Mouse (Mus musculus) G1E-ER4 (cell line): ENCODE measurements around the gene C2cd5. TPM values are rescaled to one million over a fixed set of nuclear protein-coding genes. Genes with fewer than 3 reads are reported as not detected.

Source experiments
- GATA1 ChIP-seq: IDR thresholded peaks from one replicate; pipeline ENCODE4 v1.8.0; 2012; ENCODE audit warnings: low read length, inconsistent platforms
- polyA plus RNA-seq: library from polyadenylated mRNA; stranded (reverse); fragments of >175 nt; gene quantifications from 2 replicates; pipeline ENCODE4 v1.2.3, GENCODE M21; 2012

Gene C2cd5
- polyA plus RNA-seq, 1 experiment: 19.0 TPM

DNA sequence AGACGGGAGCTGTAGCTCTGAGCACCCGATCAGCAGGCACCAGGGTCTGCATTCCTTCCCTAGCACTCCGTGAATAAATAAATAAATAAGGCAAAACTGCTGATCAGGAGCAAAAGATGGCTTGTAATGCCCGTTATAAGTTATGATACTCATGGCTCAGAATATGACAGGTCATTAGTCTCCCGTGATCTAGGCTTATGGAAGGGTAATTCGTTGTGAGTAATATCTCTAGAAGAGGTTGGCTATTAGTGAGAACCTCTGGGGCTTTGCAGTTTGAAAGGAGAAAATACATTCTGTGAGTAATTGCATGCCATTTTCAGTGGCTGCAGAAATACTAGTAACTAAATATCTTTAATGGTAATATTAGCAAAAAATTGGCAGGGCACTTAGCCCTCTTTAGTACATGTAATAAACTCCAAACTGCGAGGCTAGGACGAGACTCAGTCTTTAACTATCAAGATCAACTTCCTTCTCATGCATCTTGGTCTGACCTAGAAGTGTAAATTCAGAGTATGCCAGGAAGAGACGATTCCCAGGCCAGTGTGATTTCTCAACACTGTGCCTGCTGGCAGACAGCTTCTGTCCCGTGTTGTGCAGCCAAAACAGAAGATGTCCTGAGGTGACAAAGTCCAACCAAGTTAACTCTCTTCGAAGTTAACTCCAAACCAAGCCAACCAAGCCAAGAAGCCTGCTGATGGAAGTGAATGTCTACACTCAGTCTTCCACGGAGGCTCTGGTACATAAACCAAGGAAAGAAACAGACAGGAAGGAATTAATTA lies 101.5 kb downstream of the C2cd5 start:
- no peak for TF ChIP-seq GATA1

DNA sequence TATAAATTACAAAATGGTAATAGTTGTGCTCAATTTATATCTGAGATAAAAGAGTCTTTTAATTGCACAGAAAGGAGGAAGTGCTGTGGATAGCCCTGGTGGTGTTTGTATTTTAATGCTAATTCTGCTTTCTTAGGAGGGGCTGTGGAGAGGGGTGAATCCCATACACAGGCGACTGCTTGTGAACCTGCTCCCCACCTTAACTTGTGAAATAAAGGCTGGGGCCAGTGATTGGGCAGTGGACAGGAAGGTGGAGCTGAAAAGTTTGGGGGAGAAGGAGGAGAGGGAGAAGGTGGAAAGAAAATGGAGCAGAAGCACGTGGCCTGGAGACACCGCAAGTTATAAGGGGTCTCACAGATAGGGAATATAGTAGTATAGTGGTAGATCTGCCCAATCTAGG lies 103.1 kb downstream of the C2cd5 start:
- no peak for TF ChIP-seq GATA1

DNA sequence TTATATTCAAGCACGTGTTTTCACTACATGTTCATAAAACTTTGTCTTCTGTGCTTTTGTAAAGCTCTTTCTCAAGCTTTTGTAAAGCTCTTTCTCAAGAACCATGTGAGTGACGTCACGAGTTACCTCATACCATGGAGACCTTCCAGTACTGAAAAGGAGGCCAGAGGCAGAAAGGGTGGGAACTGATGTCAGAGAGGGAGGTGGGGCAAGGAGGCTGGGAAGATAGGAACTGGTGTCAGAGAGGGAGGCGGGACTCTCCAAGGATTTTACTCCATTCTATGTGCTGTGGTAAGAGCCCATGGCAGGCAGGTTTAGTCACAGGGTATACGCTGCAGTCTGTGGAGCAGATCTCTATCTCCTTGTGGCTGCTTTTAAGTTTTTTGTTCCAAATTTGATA lies 104.4 kb downstream of the C2cd5 start:
- no peak for TF ChIP-seq GATA1

DNA sequence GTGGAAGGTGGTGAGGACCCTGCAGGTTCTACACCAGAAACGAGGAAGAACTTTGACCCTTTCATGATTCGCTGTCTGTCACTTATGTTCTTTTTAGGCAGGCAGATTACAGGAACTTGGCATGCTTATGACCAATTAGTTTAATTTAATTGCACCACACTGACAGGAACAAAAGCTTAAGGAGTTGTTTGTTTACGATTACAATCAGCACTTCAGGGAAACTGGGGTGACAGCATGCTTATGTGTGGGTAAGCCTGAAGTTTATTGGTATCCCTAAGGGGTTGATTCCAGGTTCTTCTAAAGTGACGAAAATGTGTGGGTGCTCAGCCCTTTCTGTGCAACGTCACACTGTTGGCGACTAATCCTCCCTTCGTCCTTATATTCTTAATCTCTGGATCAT lies 105.1 kb downstream of the C2cd5 start:
- TF ChIP-seq GATA1: no peak

DNA sequence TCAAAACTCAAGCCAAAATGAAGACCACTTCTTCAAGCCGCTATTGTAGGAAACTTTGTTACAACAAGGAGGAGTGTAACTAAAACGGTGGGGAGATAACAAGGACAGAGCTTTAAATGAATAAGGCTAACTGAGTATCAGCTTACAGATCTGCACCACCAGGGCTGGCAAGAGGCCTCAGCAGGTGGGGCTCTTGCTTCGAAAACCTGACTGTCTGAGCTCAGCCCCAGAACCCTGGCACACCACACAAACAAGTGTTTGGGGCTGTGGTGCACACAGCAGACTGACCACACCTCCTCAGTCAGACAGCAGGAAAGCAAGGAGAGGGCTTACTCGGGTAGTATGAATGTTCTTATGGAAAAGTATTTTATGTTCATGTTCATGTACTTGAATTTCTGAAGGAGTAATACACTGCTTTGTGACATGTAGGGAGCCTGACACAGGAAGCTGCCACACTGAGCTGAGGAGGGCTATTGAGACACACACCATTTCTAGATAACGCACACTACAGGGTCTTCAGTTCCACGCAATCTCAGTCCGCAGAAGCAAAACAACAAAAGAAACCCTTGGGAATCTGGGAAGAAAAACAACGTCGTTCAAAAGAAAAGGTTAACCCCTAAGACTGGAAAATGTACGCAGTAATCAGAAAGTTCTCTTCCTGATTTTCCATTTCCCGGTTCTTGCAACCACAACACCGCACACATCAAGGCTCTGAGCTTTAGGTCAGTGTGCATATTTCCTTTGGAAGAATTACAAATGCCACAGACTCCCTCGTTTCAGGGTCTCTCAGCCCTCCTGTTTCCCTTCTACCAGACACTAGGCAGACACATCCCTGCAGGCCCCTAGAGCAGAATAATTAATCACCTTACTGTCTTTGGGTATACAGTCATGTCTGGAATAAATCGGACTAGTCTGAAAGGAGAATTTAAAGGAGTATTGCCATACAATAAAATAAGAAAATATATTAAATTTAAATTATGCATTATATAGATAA lies 105.9 kb downstream of the C2cd5 start:
- no peak for TF ChIP-seq GATA1

DNA sequence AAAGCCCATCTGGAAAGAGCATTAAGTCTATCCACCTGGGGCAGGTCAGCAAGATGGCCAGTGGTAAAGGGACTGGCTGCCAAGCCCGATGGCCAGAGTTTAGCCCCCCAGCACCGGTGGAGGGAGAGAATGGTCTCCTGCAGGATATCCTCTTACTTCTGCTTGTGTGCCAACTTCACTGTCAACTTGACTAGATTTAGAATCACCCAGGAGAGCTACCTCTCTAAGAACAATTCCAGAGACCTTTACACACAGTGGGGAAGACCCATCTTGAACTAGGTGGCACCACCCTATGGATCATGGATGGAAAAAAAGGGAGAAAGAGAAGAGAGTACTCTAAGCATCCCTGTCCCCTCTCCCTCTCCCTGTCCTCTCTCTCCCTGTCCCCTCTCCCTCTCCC lies 107.0 kb downstream of the C2cd5 start:
- TF ChIP-seq GATA1: no peak

DNA sequence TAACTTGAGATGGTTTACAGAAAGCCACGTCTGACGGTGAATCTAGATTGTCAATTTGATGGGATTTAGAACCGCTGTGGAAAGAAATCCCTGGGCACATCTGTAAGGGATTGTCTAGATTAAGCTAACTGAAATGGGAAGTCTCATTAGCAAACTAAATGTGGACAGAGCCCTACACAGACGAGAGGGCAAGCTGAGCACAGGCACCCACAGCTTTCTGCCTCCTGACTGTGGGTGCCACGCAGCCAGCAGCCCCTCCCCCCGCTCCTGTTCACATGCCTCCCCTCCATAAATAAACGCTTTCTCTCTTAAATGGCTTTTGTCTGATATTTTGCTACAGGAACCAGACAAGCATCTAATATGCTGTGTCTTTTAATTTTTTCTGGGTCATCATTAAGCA lies 107.8 kb downstream of the C2cd5 start:
- TF ChIP-seq GATA1: no peak

DNA sequence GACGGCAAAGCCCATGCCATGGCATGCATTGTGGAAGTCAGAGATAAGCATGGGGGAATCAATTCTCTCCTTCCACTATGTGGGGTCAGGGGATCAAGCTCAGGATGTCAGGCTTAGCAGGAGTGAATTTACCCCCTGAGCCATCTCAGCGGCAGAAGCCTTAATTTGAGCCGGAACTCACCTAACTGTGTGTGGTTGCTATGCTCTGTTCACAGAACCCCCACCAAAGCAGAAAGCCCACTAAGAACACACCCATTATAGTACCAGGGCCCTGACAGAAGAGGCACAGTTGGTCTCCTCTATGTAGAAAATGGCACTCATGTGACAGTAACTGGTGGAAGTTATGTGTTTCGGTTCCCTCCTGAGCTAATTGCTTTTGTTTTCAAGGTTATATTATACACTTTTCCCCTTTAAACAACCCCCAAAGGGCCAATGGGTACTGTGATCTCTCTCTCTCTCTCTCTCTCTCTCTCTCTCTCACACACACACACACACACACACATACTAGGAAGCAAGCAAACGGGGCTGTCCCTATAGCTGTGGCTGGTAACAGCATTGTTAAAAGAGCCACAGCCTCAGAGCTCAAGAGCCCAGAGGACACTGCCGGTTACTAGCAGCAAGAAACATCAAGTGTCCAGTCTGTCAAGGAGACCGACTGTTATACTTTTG lies 108.4 kb downstream of the C2cd5 start:
- TF ChIP-seq GATA1: no peak

DNA sequence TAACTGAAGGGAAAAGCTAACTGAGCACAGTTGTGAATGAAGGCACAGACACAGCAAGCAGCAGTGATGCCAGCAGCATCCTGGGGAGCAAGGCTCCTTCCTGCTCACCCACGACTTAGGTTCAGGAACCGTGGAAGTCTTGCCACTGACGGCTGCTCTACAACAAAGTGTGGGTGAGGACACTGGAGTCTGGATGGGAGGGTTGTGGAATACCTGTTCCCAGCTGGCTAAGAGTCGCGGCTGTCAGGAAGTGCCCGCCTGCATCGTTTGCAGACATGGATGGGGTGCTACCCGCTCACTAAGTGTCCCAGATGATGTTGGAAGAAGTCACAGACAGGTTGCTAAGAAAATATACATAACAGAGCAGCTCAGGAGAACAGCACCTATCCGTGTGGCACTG lies 109.4 kb downstream of the C2cd5 start:
- no peak for TF ChIP-seq GATA1

DNA sequence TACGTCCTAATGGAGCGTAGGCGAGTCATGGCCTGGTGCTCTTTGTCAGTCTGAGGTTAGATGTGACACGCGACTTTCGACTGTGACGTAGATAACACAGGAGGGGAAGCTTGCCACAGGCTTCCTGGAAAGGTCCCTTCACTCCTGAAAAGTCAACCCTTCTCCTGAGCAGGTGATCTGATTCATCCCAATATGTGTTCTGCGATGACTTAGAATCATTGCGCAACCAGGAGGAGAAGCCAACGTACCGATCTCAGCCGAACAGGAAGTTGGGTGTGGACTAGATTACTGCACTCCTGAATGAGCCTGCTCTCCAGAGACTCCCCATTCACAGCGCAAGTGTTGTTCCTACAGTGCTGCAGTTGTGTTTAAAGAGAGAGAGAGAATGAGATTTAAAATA lies 110.4 kb downstream of the C2cd5 start:
- TF ChIP-seq GATA1: no peak

DNA sequence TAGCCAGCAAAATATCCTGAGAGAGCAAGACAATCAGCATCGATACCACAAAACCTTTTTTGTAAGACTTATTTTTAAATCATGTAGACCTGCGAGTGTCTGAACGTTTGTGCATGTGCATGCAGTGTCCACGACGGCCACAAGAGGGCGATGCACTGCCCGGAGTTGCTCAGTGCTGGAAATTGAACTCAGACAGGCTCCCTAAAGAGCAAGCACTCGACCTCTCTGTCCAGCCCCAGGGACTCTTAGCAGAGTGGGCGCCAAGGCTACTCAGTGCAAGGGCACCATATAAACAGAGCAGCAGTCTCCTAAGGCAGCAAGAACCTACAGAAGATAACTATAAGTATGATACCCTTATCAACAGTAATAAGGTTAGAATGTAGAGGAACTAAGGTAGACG lies 111.2 kb downstream of the C2cd5 start:
- TF ChIP-seq GATA1: no peak

DNA sequence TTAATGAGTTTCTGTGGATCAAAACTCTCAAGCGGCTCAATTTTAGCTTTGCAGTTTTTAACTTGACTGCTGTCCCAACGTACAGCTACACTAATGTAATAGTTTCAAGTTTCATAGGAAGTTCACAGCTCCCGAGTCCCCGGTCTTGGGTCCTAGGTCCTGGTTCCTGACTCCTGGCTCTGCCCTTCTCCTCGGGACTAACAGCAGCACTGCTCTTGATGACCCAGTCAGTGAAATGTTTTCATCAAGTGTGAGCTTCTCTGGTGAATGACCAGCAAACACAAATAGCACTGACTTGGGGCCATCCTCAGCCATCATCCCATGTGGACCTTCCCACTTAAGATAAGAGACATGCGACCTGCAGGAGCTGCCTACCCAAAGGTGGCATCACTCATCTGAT lies 111.7 kb downstream of the C2cd5 start:
- no peak for TF ChIP-seq GATA1

DNA sequence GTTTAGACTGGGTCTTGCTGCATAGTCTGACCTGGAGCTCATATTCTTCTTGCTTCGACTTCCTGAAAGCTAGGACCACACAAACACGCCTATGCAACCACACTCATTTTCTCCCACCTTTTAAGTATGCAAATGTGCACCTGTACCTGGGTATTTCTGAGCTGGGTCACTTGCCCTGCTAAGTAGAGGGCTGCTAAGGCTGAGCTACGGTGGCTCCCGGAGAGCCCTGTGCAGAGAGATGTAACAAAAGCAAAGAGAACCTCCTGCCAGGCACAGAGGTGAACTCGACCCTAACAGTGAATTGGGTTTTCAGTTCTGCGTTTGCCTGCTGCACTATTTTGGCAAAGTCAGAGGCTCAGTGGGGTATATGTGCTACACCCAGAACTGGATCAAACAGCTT lies 112.3 kb downstream of the C2cd5 start:
- TF ChIP-seq GATA1: no peak

DNA sequence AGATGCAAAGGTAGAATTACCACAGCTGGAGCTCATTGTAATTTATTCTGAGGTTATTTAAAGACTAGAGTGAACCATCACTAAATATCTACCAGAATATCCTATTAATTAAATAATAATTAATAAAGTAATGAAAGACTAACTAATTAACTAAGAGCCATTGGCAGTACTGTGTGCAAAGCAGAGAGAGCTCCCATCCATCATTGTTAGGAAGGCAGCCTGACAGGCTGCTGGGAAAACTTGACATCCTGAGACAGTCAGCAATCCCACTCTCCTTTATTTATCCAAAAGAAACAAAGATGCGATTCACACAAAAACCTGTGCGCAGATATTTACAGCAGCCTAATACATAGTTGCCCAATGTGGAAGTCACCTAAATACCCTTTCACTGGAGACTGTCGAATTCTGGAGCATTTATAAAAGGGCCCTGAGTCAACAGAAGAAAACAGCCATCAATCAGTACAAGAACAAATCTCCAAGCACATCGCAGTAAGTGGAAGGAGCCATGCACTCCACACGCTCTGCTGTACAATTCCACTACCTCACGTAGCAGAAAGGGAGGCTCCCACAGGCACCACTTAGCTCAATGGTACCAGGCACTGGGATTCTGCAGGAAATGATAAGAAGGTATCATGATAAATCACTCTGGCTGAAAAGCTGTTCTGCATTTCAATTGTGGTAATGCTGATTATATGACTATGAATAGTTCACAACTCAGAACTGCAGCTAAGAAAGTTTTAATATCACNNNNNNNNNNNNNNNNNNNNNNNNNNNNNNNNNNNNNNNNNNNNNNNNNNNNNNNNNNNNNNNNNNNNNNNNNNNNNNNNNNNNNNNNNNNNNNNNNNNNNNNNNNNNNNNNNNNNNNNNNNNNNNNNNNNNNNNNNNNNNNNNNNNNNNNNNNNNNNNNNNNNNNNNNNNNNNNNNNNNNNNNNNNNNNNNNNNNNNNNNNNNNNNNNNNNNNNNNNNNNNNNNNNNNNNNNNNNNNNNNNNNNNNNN lies 120.0 kb downstream of the C2cd5 start:
- no peak for TF ChIP-seq GATA1

DNA sequence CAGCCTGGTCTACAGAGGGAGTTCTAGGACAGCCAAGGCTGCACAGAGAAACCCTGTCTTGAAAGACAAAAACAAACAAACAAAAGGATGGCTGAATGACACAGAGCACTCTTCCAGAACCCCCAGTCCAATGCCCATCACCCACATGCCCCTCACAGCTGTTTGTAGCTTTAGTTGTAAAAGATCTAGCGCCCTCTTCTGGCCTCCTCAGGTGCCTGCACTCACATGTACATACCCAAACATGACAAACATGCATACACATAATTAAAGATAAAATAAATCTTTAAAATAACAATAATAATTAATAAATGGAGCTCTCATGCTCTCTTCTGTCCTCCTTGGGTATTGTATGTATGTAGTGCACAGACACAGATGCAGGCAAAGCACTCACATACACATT lies 122.7 kb downstream of the C2cd5 start:
- TF ChIP-seq GATA1: no peak
